Mouse (Mus musculus): Measurements from ENCODE around the gene Snx32. TPM values are rescaled to one million over a fixed set of nuclear protein-coding genes. Genes with fewer than 3 reads are reported as not detected.
"Not testable (repeated sequence)": the region's sequence is repeated elsewhere in the genome, so short reads cannot be mapped to it uniquely, and the experiment has no call there.

The Snx32 gene
- total RNA-seq, 2 experiments from 2014 or later = 5.1 to 7.2 TPM

GRCm38 (mm10) chr19:5512091-5513004 lies 2.0 kb upstream of the Snx32 start:
- DNase-seq = no peak

GRCm38 (mm10) chr19:5511074-5511632 lies 815 bp upstream of the Snx32 start:
- no peak for DNase-seq

GRCm38 (mm10) chr19:5503687-5504086 lies 6.7 kb downstream of the Snx32 start, which contains the start of gene 1700020D05Rik:
Gene 1700020D05Rik (minus strand): TSS chr19:5503787.
- no peak for DNase-seq

GRCm38 (mm10) chr19:5500330-5500875 lies 9.9 kb downstream of the Snx32 start:
- no peak for DNase-seq

- DNase-seq = no peak
Observed at GRCm38 (mm10) chr19:5496052-5496370, 14.3 kb downstream of the Snx32 start.

GRCm38 (mm10) chr19:5495353-5496051 lies 14.8 kb downstream of the Snx32 start:
- DNase-seq = no peak

- no peak for DNase-seq
Observed at GRCm38 (mm10) chr19:5494314-5494713, 16.0 kb downstream of the Snx32 start.

- not testable (repeated sequence) for DNase-seq
Observed at GRCm38 (mm10) chr19:5493301-5493721, 17.0 kb downstream of the Snx32 start.

GRCm38 (mm10) chr19:5492641-5493040 lies 17.7 kb downstream of the Snx32 start:
- DNase-seq = no peak

- peak; percentile 78 for DNase-seq
Observed at GRCm38 (mm10) chr19:5490898-5491708, 19.2 kb downstream of the Snx32 start.

- peak; percentile 92 for DNase-seq
Observed at GRCm38 (mm10) chr19:5490313-5490897, 19.9 kb downstream of the Snx32 start, which contains the start of gene Cfl1. Gene Cfl1 (plus strand): TSS chr19:5490455.

GRCm38 (mm10) chr19:5489721-5490120 lies 20.6 kb downstream of the Snx32 start:
- DNase-seq = not testable (repeated sequence)

- DNase-seq = peak; percentile 95
Observed at GRCm38 (mm10) chr19:5488878-5489571, 21.3 kb downstream of the Snx32 start.

GRCm38 (mm10) chr19:5487768-5488550 lies 22.4 kb downstream of the Snx32 start, which contains the start of gene Mus81:
Gene Mus81 (minus strand): TSS chr19:5488402.
- peak; percentile 97 for DNase-seq

GRCm38 (mm10) chr19:5486771-5487170 lies 23.6 kb downstream of the Snx32 start:
- DNase-seq = no peak

- no peak for DNase-seq
Observed at GRCm38 (mm10) chr19:5486286-5486685, 24.1 kb downstream of the Snx32 start.

- no peak for DNase-seq
Observed at GRCm38 (mm10) chr19:5485821-5486220, 24.5 kb downstream of the Snx32 start.

- no peak for DNase-seq
Observed at GRCm38 (mm10) chr19:5485371-5485770, 25.0 kb downstream of the Snx32 start.

- DNase-seq = no peak
Observed at GRCm38 (mm10) chr19:5484496-5484895, 25.8 kb downstream of the Snx32 start.

Measured in gastrocnemius, postnatal 10 days (tissue).